Mouse (Mus musculus) left cerebral cortex, postnatal 25 days (tissue): ENCODE results near the gene Nos2. TPM values are rescaled to one million over a fixed set of nuclear protein-coding genes. Genes with fewer than 3 reads are reported as not detected.

ENCODE experiments used
- DNase-seq, 2 experiments: peaks; one replicate each; pipeline ENCODE4 v3.0.0; 2022; ENCODE audit warnings: low spot score in 2 of 2, mixed read lengths in 1 of 2
- intact Hi-C: fragments of 180-260 bp; cut with DNase I; formaldehyde crosslinking; loops from one replicate; pipeline ENCODE4 v1.15.1; 2025
- total RNA-seq, 2 experiments: library from RNA; stranded (reverse); gene quantifications; 2 replicates each; pipeline ENCODE4 v1.2.3; 2021

Gene Nos2
- total RNA-seq, 2 experiments from 2014 or later: 0.48 to 0.66 TPM

GRCm38 (mm10) chr11:78952467-78952866 is 31.9 kb downstream of the Nos2 start:
- no peak for DNase-seq
- intact Hi-C loops: no loop called here

GRCm38 (mm10) chr11:78956260-78956659 is 35.7 kb downstream of the Nos2 start:
- intact Hi-C loops: loop anchor here (1.0 to 5.0 kb wide), 3 partner anchors 100 to 394 kb away; no protein-coding TSS in a partner anchor
- peak; percentile 86 to 90 for DNase-seq

GRCm38 (mm10) chr11:78959367-78959766 is 38.8 kb downstream of the Nos2 start:
- DNase-seq: no peak
- intact Hi-C loops: loop anchor here (5.0 kb wide), 1 partner anchor 397 kb away; no protein-coding TSS in a partner anchor

- intact Hi-C loops: loop anchor here (5.0 kb wide), 1 partner anchor 398 kb away; no protein-coding TSS in a partner anchor
- DNase-seq: peak in 1 of 2 experiments; percentile 11
Observed at GRCm38 (mm10) chr11:78959841-78960520, 39.4 kb downstream of the Nos2 start.

GRCm38 (mm10) chr11:78961221-78961620 is 40.6 kb downstream of the Nos2 start:
- intact Hi-C loops: no loop called here
- DNase-seq: no peak

- DNase-seq: peak; percentile 37 to 45
- intact Hi-C loops: loop anchor here (2.0 to 5.0 kb wide), 2 partner anchors 247 to 325 kb away; no protein-coding TSS in a partner anchor
Observed at GRCm38 (mm10) chr11:78967371-78967770, 46.8 kb downstream of the Nos2 start.

GRCm38 (mm10) chr11:78968121-78968520 is 47.5 kb downstream of the Nos2 start:
- DNase-seq: no peak
- intact Hi-C loops: loop anchor here (5.0 kb wide), 1 partner anchor 324 kb away; no protein-coding TSS in a partner anchor

- intact Hi-C loops: no loop called here
- no peak for DNase-seq
Observed at GRCm38 (mm10) chr11:78971096-78971495, 50.5 kb downstream of the Nos2 start.

GRCm38 (mm10) chr11:78971746-78972145 is 51.2 kb downstream of the Nos2 start:
- intact Hi-C loops: no loop called here
- DNase-seq: no peak

GRCm38 (mm10) chr11:78972328-78972727 is 51.7 kb downstream of the Nos2 start:
- intact Hi-C loops: no loop called here

GRCm38 (mm10) chr11:78972811-78973351 is 52.3 kb downstream of the Nos2 start:
- no peak for DNase-seq
- intact Hi-C loops: no loop called here

More at GRCm38 (mm10) chr11:78972328-78972727, 51.7 kb downstream of the Nos2 start:
- DNase-seq: no peak

GRCm38 (mm10) chr11:78973381-78974150 is 53.0 kb downstream of the Nos2 start:
- intact Hi-C loops: no loop called here
- DNase-seq: no peak

GRCm38 (mm10) chr11:78976731-78977510 is 56.3 kb downstream of the Nos2 start:
- intact Hi-C loops: no loop called here
- DNase-seq: no peak

GRCm38 (mm10) chr11:78978176-78979019 is 57.8 kb downstream of the Nos2 start:
- intact Hi-C loops: no loop called here
- DNase-seq: peak in 1 of 2 experiments; percentile 19

GRCm38 (mm10) chr11:78980083-78980634 is 59.6 kb downstream of the Nos2 start:
- intact Hi-C loops: no loop called here
- no peak for DNase-seq

- no peak for DNase-seq
- intact Hi-C loops: no loop called here
Observed at GRCm38 (mm10) chr11:78982042-78982441, 61.5 kb downstream of the Nos2 start.

- intact Hi-C loops: no loop called here
- peak in 1 of 2 experiments; percentile 8 for DNase-seq
Observed at GRCm38 (mm10) chr11:78982513-78983291, 62.1 kb downstream of the Nos2 start.

- intact Hi-C loops: no loop called here
- no peak for DNase-seq
Observed at GRCm38 (mm10) chr11:78983539-78983938, 63.0 kb downstream of the Nos2 start.
